Mouse (Mus musculus): ENCODE data around the gene Gm42878. TPM values are rescaled to one million over a fixed set of nuclear protein-coding genes. Genes with fewer than 3 reads are reported as not detected.
"Not testable (repeated sequence)": the region's sequence is repeated elsewhere in the genome, so short reads cannot be mapped to it uniquely, and the experiment has no call there.

Gene Gm42878
- polyA plus RNA-seq, 2 experiments: 0.07 TPM; not detected in 1

GRCm38 (mm10) chr5:121535116-121535515 lies 10.2 kb downstream of the Gm42878 start:
- ATAC-seq (ENCODE audit: insufficient read depth) (peak; percentile 93), DNase-seq (ENCODE audit: low read depth in 3 of 3, low spot score in 3 of 3) (peak; percentile 52 to 68 (median 60))
- Histone ChIP-seq H3K4me3 (ENCODE audit: insufficient read depth in 1 of 2, low read depth in 2 of 2, low read length in 2 of 2) (peak overlapping the region in 1 of 2 experiments; percentile 4; a peak in 1 of 4 replicates), H3K9ac (replicated peaks) (peak overlapping the region; percentile 50; the same call in 1 of the 2 replicates), H3K4me1 (replicated peaks; ENCODE audit: control insufficient read depth in 2 of 2, insufficient read depth in 2 of 2, low read length in 1 of 2) (peaks cover 18 to 19% of the 10 kb centered on the region in 2 experiments), H3K4me2 (ENCODE audit: low read depth) (peak overlapping the region; percentile 64), H3K36me3 (replicated peaks; ENCODE audit: control insufficient read depth, insufficient read depth, low read depth) (peaks cover 57% of the 10 kb centered on the region), H3K27ac (peak overlapping the region; percentile 64), H3K9me3 (ENCODE audit: control insufficient read depth, low read length) (no peaks in the 10 kb centered on the region), H3K27me3 (ENCODE audit: control insufficient read depth, insufficient read depth, low read length) (no peaks in the 10 kb centered on the region)
- WGBS (ENCODE audit: insufficient replicate concordance): 21% methylated on average over 3 of the region's 3 CpGs
- peak; percentile 61 for TF ChIP-seq EP300 (IDR thresholded peaks at IDR 0.05; ENCODE audit: low read depth)
- no peak for TF ChIP-seq CTCF (IDR thresholded peaks at IDR 0.05; ENCODE audit: low read depth)

GRCm38 (mm10) chr5:121534521-121534920 lies 10.8 kb downstream of the Gm42878 start:
- Histone ChIP-seq H3K27ac (no peak overlapping the region; the same call in 1 of the 2 replicates), H3K9me3 (ENCODE audit: control insufficient read depth, low read length) (no peaks in the 10 kb centered on the region), H3K4me1 (replicated peaks; ENCODE audit: control insufficient read depth in 2 of 2, insufficient read depth in 2 of 2, low read length in 1 of 2) (peaks cover 18 to 19% of the 10 kb centered on the region in 2 experiments), H3K4me3 (ENCODE audit: insufficient read depth in 1 of 2, low read depth in 2 of 2, low read length in 2 of 2) (no peak overlapping the region), H3K9ac (replicated peaks) (no peak overlapping the region), H3K4me2 (ENCODE audit: low read depth) (no peak overlapping the region), H3K36me3 (replicated peaks; ENCODE audit: control insufficient read depth, insufficient read depth, low read depth) (peaks cover 60% of the 10 kb centered on the region), H3K27me3 (ENCODE audit: control insufficient read depth, insufficient read depth, low read length) (no peaks in the 10 kb centered on the region)
- TF ChIP-seq CTCF (IDR thresholded peaks at IDR 0.05; ENCODE audit: low read depth) (peak; percentile 81), EP300 (IDR thresholded peaks at IDR 0.05; ENCODE audit: low read depth) (no peak)
- ATAC-seq (ENCODE audit: insufficient read depth) (no peak; the same call in 1 of the 2 replicates), DNase-seq (ENCODE audit: low read depth in 3 of 3, low spot score in 3 of 3) (no peak)
- WGBS (ENCODE audit: insufficient replicate concordance): 72% methylated on average over 5 of the region's 5 CpGs

GRCm38 (mm10) chr5:121526961-121527360 lies 18.3 kb downstream of the Gm42878 start:
- Histone ChIP-seq H3K9ac (replicated peaks) (no peak overlapping the region), H3K27me3 (ENCODE audit: control insufficient read depth, insufficient read depth, low read length) (no peaks in the 10 kb centered on the region), H3K4me2 (ENCODE audit: low read depth) (no peak overlapping the region), H3K27ac (no peak overlapping the region), H3K4me3 (ENCODE audit: insufficient read depth in 1 of 2, low read depth in 2 of 2, low read length in 2 of 2) (no peak overlapping the region), H3K4me1 (replicated peaks; ENCODE audit: control insufficient read depth in 2 of 2, insufficient read depth in 2 of 2, low read length in 1 of 2) (no peaks in the 10 kb centered on the region), H3K9me3 (ENCODE audit: control insufficient read depth, low read length) (no peaks in the 10 kb centered on the region), H3K36me3 (replicated peaks; ENCODE audit: control insufficient read depth, insufficient read depth, low read depth) (peaks cover 76% of the 10 kb centered on the region)
- DNase-seq (ENCODE audit: low read depth in 3 of 3, low spot score in 3 of 3) (no peak), ATAC-seq (ENCODE audit: insufficient read depth) (no peak)
- WGBS (ENCODE audit: insufficient replicate concordance): 85% methylated on average over 8 of the region's 8 CpGs
- no peak for TF ChIP-seq EP300 (IDR thresholded peaks at IDR 0.05; ENCODE audit: low read depth)
- TF ChIP-seq CTCF (IDR thresholded peaks at IDR 0.05; ENCODE audit: low read depth): no peak

GRCm38 (mm10) chr5:121526526-121526925 lies 18.8 kb downstream of the Gm42878 start:
- H3K4me1 ChIP-seq (replicated peaks; ENCODE audit: control insufficient read depth in 2 of 2, insufficient read depth in 2 of 2, low read length in 1 of 2): no peaks in the 10 kb centered on the region
- no peak overlapping the region for H3K27ac ChIP-seq
- peaks cover 73% of the 10 kb centered on the region for H3K36me3 ChIP-seq (replicated peaks; ENCODE audit: control insufficient read depth, insufficient read depth, low read depth)
- no peaks in the 10 kb centered on the region for H3K27me3 ChIP-seq (ENCODE audit: control insufficient read depth, insufficient read depth, low read length)
- H3K9ac ChIP-seq (replicated peaks): no peak overlapping the region
- 85% methylated on average over 7 of the region's 7 CpGs for WGBS (ENCODE audit: insufficient replicate concordance)
- no peak overlapping the region for H3K4me3 ChIP-seq (ENCODE audit: insufficient read depth in 1 of 2, low read depth in 2 of 2, low read length in 2 of 2)
- ATAC-seq (ENCODE audit: insufficient read depth) (no peak), DNase-seq (ENCODE audit: low read depth in 3 of 3, low spot score in 3 of 3) (no peak)
- TF ChIP-seq EP300 (IDR thresholded peaks at IDR 0.05; ENCODE audit: low read depth) (no peak), CTCF (IDR thresholded peaks at IDR 0.05; ENCODE audit: low read depth) (no peak)
- no peak overlapping the region for H3K4me2 ChIP-seq (ENCODE audit: low read depth)
- H3K9me3 ChIP-seq (ENCODE audit: control insufficient read depth, low read length): no peaks in the 10 kb centered on the region

GRCm38 (mm10) chr5:121525774-121526450 lies 19.4 kb downstream of the Gm42878 start:
- DNase-seq (ENCODE audit: low read depth in 3 of 3, low spot score in 3 of 3) (no peak), ATAC-seq (ENCODE audit: insufficient read depth) (no peak)
- no peaks in the 10 kb centered on the region for H3K9me3 ChIP-seq (ENCODE audit: control insufficient read depth, low read length)
- H3K27ac ChIP-seq: no peak overlapping the region
- no peak overlapping the region for H3K9ac ChIP-seq (replicated peaks)
- no peak for TF ChIP-seq CTCF (IDR thresholded peaks at IDR 0.05; ENCODE audit: low read depth)
- TF ChIP-seq EP300 (IDR thresholded peaks at IDR 0.05; ENCODE audit: low read depth): no peak
- no peaks in the 10 kb centered on the region for H3K27me3 ChIP-seq (ENCODE audit: control insufficient read depth, insufficient read depth, low read length)
- H3K4me3 ChIP-seq (ENCODE audit: insufficient read depth in 1 of 2, low read depth in 2 of 2, low read length in 2 of 2): no peak overlapping the region
- H3K4me1 ChIP-seq (replicated peaks; ENCODE audit: control insufficient read depth in 2 of 2, insufficient read depth in 2 of 2, low read length in 1 of 2): no peaks in the 10 kb centered on the region
- peaks cover 70% of the 10 kb centered on the region for H3K36me3 ChIP-seq (replicated peaks; ENCODE audit: control insufficient read depth, insufficient read depth, low read depth)
- WGBS (ENCODE audit: insufficient replicate concordance): 87% methylated on average over 14 of the region's 14 CpGs
- H3K4me2 ChIP-seq (ENCODE audit: low read depth): no peak overlapping the region

- 43% methylated on average over 11 of the region's 17 CpGs for WGBS (ENCODE audit: insufficient replicate concordance)
- H3K9me3 ChIP-seq (ENCODE audit: control insufficient read depth, low read length); H3K9ac ChIP-seq (replicated peaks); DNase-seq (ENCODE audit: low read depth in 3 of 3, low spot score in 3 of 3); H3K27me3 ChIP-seq (ENCODE audit: control insufficient read depth, insufficient read depth, low read length); H3K4me1 ChIP-seq (replicated peaks; ENCODE audit: control insufficient read depth in 2 of 2, insufficient read depth in 2 of 2, low read length in 1 of 2); H3K27ac ChIP-seq; H3K4me3 ChIP-seq (ENCODE audit: insufficient read depth in 1 of 2, low read depth in 2 of 2, low read length in 2 of 2); H3K4me2 ChIP-seq (ENCODE audit: low read depth): not testable (repeated sequence)
- ATAC-seq (ENCODE audit: insufficient read depth): 0 out of 2 replicates have a peak, but pooled peaks have one; percentile 18
- H3K36me3 ChIP-seq (replicated peaks; ENCODE audit: control insufficient read depth, insufficient read depth, low read depth): peaks cover 21% of the 10 kb centered on the region
Observed at GRCm38 (mm10) chr5:121519758-121520157, 25.5 kb downstream of the Gm42878 start.

All from liver, embryonic 14.5 days (tissue).